Mouse (Mus musculus): ENCODE results near the gene Slc1a1.

DNA sequence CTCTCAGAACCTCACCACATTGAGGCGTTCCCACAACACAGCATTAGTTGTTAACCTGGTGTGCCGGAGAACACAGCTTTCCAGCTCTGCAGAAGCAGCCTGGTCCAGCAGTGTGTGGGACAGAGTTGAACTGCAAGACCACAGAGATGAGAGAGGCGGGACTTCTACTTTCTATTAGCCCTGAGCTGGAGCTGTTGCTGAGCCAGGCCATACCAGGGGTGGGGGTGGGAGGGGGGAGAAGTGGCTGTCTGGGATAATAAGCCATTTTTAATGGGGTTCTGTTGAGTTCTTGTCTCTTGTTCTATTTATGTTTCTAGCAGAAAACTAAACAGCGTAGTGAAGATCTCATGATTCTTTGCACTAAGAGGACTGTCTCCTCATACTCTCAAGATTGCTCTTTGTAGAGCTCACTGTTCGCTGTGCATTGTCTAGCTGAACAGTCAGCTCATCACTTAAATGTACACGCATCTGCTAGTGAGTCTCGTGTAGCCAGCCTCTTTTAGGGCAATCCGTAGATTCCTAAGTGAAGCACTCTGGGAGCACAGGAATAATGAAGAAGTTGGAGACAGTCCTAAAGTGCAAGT, 68.8 kb downstream of the Slc1a1 start:
- TF ChIP-seq CTCF (IDR thresholded peaks at IDR 0.05), result no peak
- no peak for TF ChIP-seq EP300 (IDR thresholded peaks at IDR 0.05)

Measured in lung, postnatal 0 days (tissue).